Mouse (Mus musculus) forebrain, embryonic 12.5 days (tissue): ENCODE measurements around the gene Gm14226. TPM values are rescaled to one million over a fixed set of nuclear protein-coding genes. Genes with fewer than 3 reads are reported as not detected.
A peak's percentile ranks its signal among the peaks of the same experiment; 100 is the strongest.
"Not testable (repeated sequence)": the region's sequence is repeated elsewhere in the genome, so short reads cannot be mapped to it uniquely, and the experiment has no call there.

ENCODE experiments used
- ATAC-seq: fragments of 200-750 bp; cut with Nextera tagmentation; 2 replicates; pipeline ENCODE4 v1.8.0; 2017; ENCODE audit warnings: moderate TSS enrichment; ENCODE audit not compliant: low FRiP score
- H3K27ac ChIP-seq: fragments of 300-500 bp; sonication (generic); 2 replicates; pipeline ENCODE4 v1.5.1; 2016; ENCODE audit warnings: mild to moderate bottlenecking
- H3K27me3 ChIP-seq: fragments of 300-500 bp; sonication (generic); 2 replicates; pipeline ENCODE4 v1.6.1; 2016; ENCODE audit warnings: mild to moderate bottlenecking
- H3K36me3 ChIP-seq: fragments of 300-500 bp; sonication (generic); replicated peaks from 2 replicates; pipeline ENCODE4 v1.6.1; 2016; ENCODE audit warnings: mild to moderate bottlenecking
- H3K4me1 ChIP-seq: fragments of 300-500 bp; sonication (generic); 2 replicates; pipeline ENCODE4 v1.6.1; 2016
- H3K4me2 ChIP-seq: fragments of 300-500 bp; sonication (generic); 2 replicates; pipeline ENCODE4 v1.6.1; 2016; ENCODE audit warnings: mild to moderate bottlenecking, moderate library complexity
- H3K4me3 ChIP-seq: fragments of 300-500 bp; sonication (generic); replicated peaks from 2 replicates; pipeline ENCODE4 v1.5.1; 2016; ENCODE audit warnings: mild to moderate bottlenecking
- H3K9ac ChIP-seq: fragments of 300-500 bp; sonication (generic); 2 replicates; pipeline ENCODE4 v1.6.1; 2016; ENCODE audit warnings: mild to moderate bottlenecking
- H3K9me3 ChIP-seq: fragments of 300-500 bp; sonication (generic); 2 replicates; pipeline ENCODE4 v1.6.1; 2016
- WGBS: fragments of 180-500 bp; shearing (Covaris S2); methylation state at CpG from one replicate; pipeline ENCODE4 v1.1.7; 2016; 5-methylcytosine and 5-hydroxymethylcytosine counted together
- polyA plus RNA-seq: library from polyadenylated mRNA; unstranded; fragments of >200 nt; fragmentation: Nextera tagmentation; extraction: Ambion mirVana; gene quantifications from 2 replicates; pipeline ENCODE4 v1.2.1, GENCODE M21; 2016

Gene Gm14226
- polyA plus RNA-seq, 1 experiment from 2014 or later: 0.50 TPM

GRCm38 (mm10) chr2:155018762-155019641 is 936 bp downstream of the Gm14226 start:
- peak overlapping the region; percentile 41 for H3K4me3 ChIP-seq
- H3K4me1 ChIP-seq: peaks cover 7% of the 10 kb centered on the region
- H3K4me2 ChIP-seq: peak overlapping the region; percentile 60
- H3K9ac ChIP-seq: peak overlapping the region; percentile 56
- peaks cover 10% of the 10 kb centered on the region; the same call in 1 of the 2 replicates for H3K27me3 ChIP-seq
- WGBS: under 1% methylated on average over 38 of the region's 38 CpGs
- H3K9me3 ChIP-seq: no peaks in the 10 kb centered on the region
- H3K36me3 ChIP-seq: no peaks in the 10 kb centered on the region
- ATAC-seq: peak; percentile 95
- H3K27ac ChIP-seq: peak overlapping the region; percentile 90

- H3K9ac ChIP-seq: peak overlapping the region; percentile 56
- no peaks in the 10 kb centered on the region for H3K9me3 ChIP-seq
- under 1% methylated on average over 22 of the region's 22 CpGs for WGBS
- H3K4me2 ChIP-seq: peak overlapping the region; percentile 60
- ATAC-seq: peak; percentile 82
- H3K4me1 ChIP-seq: peaks cover 7% of the 10 kb centered on the region
- peak overlapping the region; percentile 41 for H3K4me3 ChIP-seq
- peak overlapping the region; percentile 90 for H3K27ac ChIP-seq
- H3K36me3 ChIP-seq: no peaks in the 10 kb centered on the region
- H3K27me3 ChIP-seq: peaks cover 6% of the 10 kb centered on the region; the same call in 1 of the 2 replicates
These were observed 1.6 kb downstream of the Gm14226 start for GRCm38 (mm10) chr2:155019673-155020072.

- 15% methylated on average over 20 of the region's 20 CpGs for WGBS
- not testable (repeated sequence) for H3K27ac ChIP-seq, H3K4me3 ChIP-seq, H3K4me1 ChIP-seq, H3K36me3 ChIP-seq, H3K27me3 ChIP-seq, H3K9me3 ChIP-seq
- Histone ChIP-seq H3K4me2 (0 out of 2 replicates have a peak overlapping the region, but pooled peaks have one; percentile 60), H3K9ac (peak overlapping the region; percentile 56; the same call in 1 of the 2 replicates)
- ATAC-seq: 0 out of 2 replicates have a peak, but pooled peaks have one; percentile 11
These were observed 2.3 kb downstream of the Gm14226 start for GRCm38 (mm10) chr2:155020247-155020826.

- 80% methylated on average over 7 of the region's 7 CpGs for WGBS
- no peak overlapping the region for H3K4me3 ChIP-seq
- H3K9me3 ChIP-seq: no peaks in the 10 kb centered on the region
- H3K4me1 ChIP-seq: no peaks in the 10 kb centered on the region; the same call in 1 of the 2 replicates
- no peaks in the 10 kb centered on the region for H3K27me3 ChIP-seq
- no peak overlapping the region for H3K9ac ChIP-seq
- H3K27ac ChIP-seq: no peak overlapping the region
- no peak for ATAC-seq
- no peaks in the 10 kb centered on the region for H3K36me3 ChIP-seq
- H3K4me2 ChIP-seq: no peak overlapping the region
These were observed 12.8 kb downstream of the Gm14226 start for GRCm38 (mm10) chr2:155030831-155031230.

- Histone ChIP-seq H3K27me3 (no peaks in the 10 kb centered on the region), H3K27ac (no peak overlapping the region), H3K9me3 (no peaks in the 10 kb centered on the region), H3K4me1 (no peaks in the 10 kb centered on the region; the same call in 1 of the 2 replicates), H3K4me2 (no peak overlapping the region), H3K9ac (no peak overlapping the region), H3K4me3 (no peak overlapping the region), H3K36me3 (no peaks in the 10 kb centered on the region)
- WGBS: 47% methylated on average over 19 of the region's 19 CpGs
- no peak for ATAC-seq
These were observed 15.1 kb downstream of the Gm14226 start for GRCm38 (mm10) chr2:155032938-155033710.

- WGBS: 70% methylated on average over 4 of the region's 4 CpGs
- ATAC-seq: no peak
- H3K36me3 ChIP-seq: no peaks in the 10 kb centered on the region
- H3K4me2 ChIP-seq: no peak overlapping the region
- no peak overlapping the region for H3K4me3 ChIP-seq
- H3K9me3 ChIP-seq: no peaks in the 10 kb centered on the region
- no peaks in the 10 kb centered on the region for H3K27me3 ChIP-seq
- no peaks in the 10 kb centered on the region for H3K4me1 ChIP-seq
- no peak overlapping the region for H3K9ac ChIP-seq
- no peak overlapping the region for H3K27ac ChIP-seq
These were observed 21.9 kb downstream of the Gm14226 start for GRCm38 (mm10) chr2:155039956-155040355.

GRCm38 (mm10) chr2:155044542-155044941 is 26.5 kb downstream of the Gm14226 start:
- H3K27ac ChIP-seq: no peak overlapping the region
- H3K4me2 ChIP-seq: no peak overlapping the region
- no peaks in the 10 kb centered on the region for H3K4me1 ChIP-seq
- no peak overlapping the region for H3K4me3 ChIP-seq
- H3K36me3 ChIP-seq: no peaks in the 10 kb centered on the region
- 84% methylated on average over 3 of the region's 3 CpGs for WGBS
- no peak overlapping the region for H3K9ac ChIP-seq
- no peak for ATAC-seq
- no peaks in the 10 kb centered on the region for H3K27me3 ChIP-seq
- no peaks in the 10 kb centered on the region for H3K9me3 ChIP-seq

GRCm38 (mm10) chr2:155045075-155045474 is 27.0 kb downstream of the Gm14226 start:
- no peak overlapping the region for H3K27ac ChIP-seq
- no peak for ATAC-seq
- H3K27me3 ChIP-seq: no peaks in the 10 kb centered on the region
- H3K4me3 ChIP-seq: no peak overlapping the region
- 66% methylated on average over 3 of the region's 3 CpGs for WGBS
- H3K9ac ChIP-seq: no peak overlapping the region
- H3K36me3 ChIP-seq: no peaks in the 10 kb centered on the region
- no peaks in the 10 kb centered on the region for H3K9me3 ChIP-seq
- H3K4me2 ChIP-seq: no peak overlapping the region
- peaks cover 2% of the 10 kb centered on the region for H3K4me1 ChIP-seq

- Histone ChIP-seq H3K27ac (no peak overlapping the region), H3K36me3 (no peaks in the 10 kb centered on the region), H3K4me3 (no peak overlapping the region), H3K9me3 (no peaks in the 10 kb centered on the region), H3K4me2 (no peak overlapping the region), H3K4me1 (peaks cover 13% of the 10 kb centered on the region), H3K9ac (no peak overlapping the region), H3K27me3 (no peaks in the 10 kb centered on the region)
- no peak for ATAC-seq
- 86% methylated on average over 2 of the region's 2 CpGs for WGBS
These were observed 28.7 kb downstream of the Gm14226 start for GRCm38 (mm10) chr2:155046803-155047202.

GRCm38 (mm10) chr2:155047452-155048178 is 29.5 kb downstream of the Gm14226 start:
- Histone ChIP-seq H3K36me3 (no peaks in the 10 kb centered on the region), H3K4me3 (no peak overlapping the region), H3K9me3 (no peaks in the 10 kb centered on the region), H3K27ac (no peak overlapping the region), H3K27me3 (no peaks in the 10 kb centered on the region), H3K4me2 (no peak overlapping the region), H3K9ac (no peak overlapping the region), H3K4me1 (peaks cover 16% of the 10 kb centered on the region)
- WGBS: 64% methylated on average over 7 of the region's 7 CpGs
- no peak for ATAC-seq

- no peaks in the 10 kb centered on the region for H3K27me3 ChIP-seq
- peak overlapping the region; percentile 69 for H3K4me2 ChIP-seq
- peak; percentile 21; the same call in 1 of the 2 replicates for ATAC-seq
- 25% methylated on average over 5 of the region's 5 CpGs for WGBS
- H3K4me1 ChIP-seq: peaks cover 16% of the 10 kb centered on the region
- H3K36me3 ChIP-seq: no peaks in the 10 kb centered on the region
- H3K27ac ChIP-seq: peak overlapping the region; percentile 88
- H3K9ac ChIP-seq: peak overlapping the region; percentile 75
- H3K4me3 ChIP-seq: peak overlapping the region; percentile 53
- H3K9me3 ChIP-seq: no peaks in the 10 kb centered on the region
These were observed 32.0 kb downstream of the Gm14226 start for GRCm38 (mm10) chr2:155050108-155050503.
